Mouse (Mus musculus) thymus, adult 2 months (tissue): Measurements from ENCODE around the gene Atp4b.
A peak's percentile ranks its signal among the peaks of the same experiment; 100 is the strongest.

ENCODE experiments used
- CTCF ChIP-seq: fragments of 200-500 bp; IDR thresholded peaks from 2 replicates; pipeline ENCODE4 v1.5.1; 2012; ENCODE audit warnings: mild to moderate bottlenecking, control low read depth, low read length, moderate library complexity, borderline replicate concordance; ENCODE audit not compliant: control insufficient read depth, poor library complexity, insufficient read depth; ENCODE audit errors: extremely low read depth
- POLR2A ChIP-seq: fragments of 200-500 bp; IDR thresholded peaks from 2 replicates; pipeline ENCODE4 v1.6.1; 2012; ENCODE audit warnings: mild to moderate bottlenecking, low read length, control low read depth, moderate library complexity; ENCODE audit not compliant: control insufficient read depth, poor library complexity, insufficient read depth; ENCODE audit errors: extremely low read depth

- no peak for TF ChIP-seq POLR2A
- TF ChIP-seq CTCF, result peak; percentile 64; the same call in 1 of the 2 replicates
Observed at GRCm38 (mm10) chr8:13412891-13413558, 16.4 kb upstream of the Atp4b start.
